Mouse (Mus musculus) thymus, adult 2 months (tissue): ENCODE results near the gene Vgll4. TPM values are rescaled to one million over a fixed set of nuclear protein-coding genes. Genes with fewer than 3 reads are reported as not detected.

Experiments used
- DNase-seq: peaks from one replicate; pipeline ENCODE4 v3.0.0; 2021
- H3K27ac ChIP-seq: fragments of 200-500 bp; 2 replicates; pipeline ENCODE4 v1.5.1; 2012; ENCODE audit warnings: low read length, control low read depth; ENCODE audit not compliant: control insufficient read depth, insufficient read depth
- H3K27me3 ChIP-seq: fragments of 200-500 bp; 2 replicates; pipeline ENCODE4 v1.6.1; 2012; ENCODE audit warnings: mild to moderate bottlenecking, low read length, moderate library complexity, mixed read lengths; ENCODE audit not compliant: control insufficient read depth, insufficient read depth
- H3K36me3 ChIP-seq: fragments of 200-500 bp; 2 replicates; pipeline ENCODE4 v1.6.1; 2012; ENCODE audit warnings: mild to moderate bottlenecking, low read length, moderate library complexity; ENCODE audit not compliant: control insufficient read depth, insufficient read depth
- H3K4me1 ChIP-seq: fragments of 200-500 bp; replicated peaks from 2 replicates; pipeline ENCODE4 v1.6.1; 2012; ENCODE audit warnings: low read length; ENCODE audit not compliant: control insufficient read depth, insufficient read depth
- H3K4me3 ChIP-seq: fragments of 200-500 bp; 2 replicates; pipeline ENCODE4 v1.5.1; 2012; ENCODE audit warnings: mild to moderate bottlenecking, low read length, control low read depth, moderate library complexity; ENCODE audit not compliant: control insufficient read depth, insufficient read depth
- CTCF ChIP-seq: fragments of 200-500 bp; IDR thresholded peaks from 2 replicates; pipeline ENCODE4 v1.5.1; 2012; ENCODE audit warnings: mild to moderate bottlenecking, control low read depth, low read length, moderate library complexity, borderline replicate concordance; ENCODE audit not compliant: control insufficient read depth, poor library complexity, insufficient read depth; ENCODE audit errors: extremely low read depth
- POLR2A ChIP-seq: fragments of 200-500 bp; IDR thresholded peaks from 2 replicates; pipeline ENCODE4 v1.6.1; 2012; ENCODE audit warnings: mild to moderate bottlenecking, low read length, control low read depth, moderate library complexity; ENCODE audit not compliant: control insufficient read depth, poor library complexity, insufficient read depth; ENCODE audit errors: extremely low read depth
- WGBS: fragments of 180-500 bp; shearing (Covaris S2); methylation state at CpG from one replicate; pipeline ENCODE4 v1.1.7; 2018; 5-methylcytosine and 5-hydroxymethylcytosine counted together
- polyA plus RNA-seq: library from polyadenylated mRNA; depleted of rRNA; stranded (reverse); fragments of >200 nt; gene quantifications from 2 replicates; pipeline ENCODE4 v1.2.3, GENCODE M21; 2012

Vgll4 gene
- polyA plus RNA-seq, 1 experiment = 107 TPM

GRCm38 (mm10) chr6:114996910-114997309, 27.1 kb upstream of the Vgll4 start:
- no peaks in the 10 kb centered on the region for H3K36me3 ChIP-seq
- H3K27me3 ChIP-seq = no peaks in the 10 kb centered on the region
- TF ChIP-seq POLR2A (no peak), CTCF (no peak)
- H3K4me1 ChIP-seq = no peaks in the 10 kb centered on the region
- no peak overlapping the region for H3K27ac ChIP-seq
- H3K4me3 ChIP-seq = no peak overlapping the region
- WGBS = 98% methylated on average over 5 of the region's 5 CpGs
- DNase-seq = no peak

GRCm38 (mm10) chr6:114994079-114994478, 24.3 kb upstream of the Vgll4 start:
- 97% methylated on average over 5 of the region's 5 CpGs for WGBS

GRCm38 (mm10) chr6:114993659-114994058, 23.9 kb upstream of the Vgll4 start:
- Histone ChIP-seq H3K36me3 (no peaks in the 10 kb centered on the region), H3K4me3 (no peak overlapping the region), H3K27ac (no peak overlapping the region), H3K4me1 (no peaks in the 10 kb centered on the region; the same call in 1 of the 2 replicates), H3K27me3 (no peaks in the 10 kb centered on the region)
- no peak for DNase-seq
- WGBS = 84% methylated on average over 8 of the region's 8 CpGs
- no peak for TF ChIP-seq POLR2A
- TF ChIP-seq CTCF = no peak

More at GRCm38 (mm10) chr6:114994079-114994478, 24.3 kb upstream of the Vgll4 start:
- TF ChIP-seq CTCF (no peak), POLR2A (no peak)
- Histone ChIP-seq H3K27ac (no peak overlapping the region), H3K4me1 (no peaks in the 10 kb centered on the region; the same call in 1 of the 2 replicates), H3K27me3 (no peaks in the 10 kb centered on the region), H3K4me3 (no peak overlapping the region), H3K36me3 (no peaks in the 10 kb centered on the region)
- no peak for DNase-seq

GRCm38 (mm10) chr6:114991909-114992308, 22.1 kb upstream of the Vgll4 start:
- Histone ChIP-seq H3K27me3 (no peaks in the 10 kb centered on the region), H3K4me1 (no peaks in the 10 kb centered on the region; the same call in 1 of the 2 replicates), H3K27ac (no peak overlapping the region), H3K4me3 (no peak overlapping the region), H3K36me3 (no peaks in the 10 kb centered on the region)
- no peak for TF ChIP-seq CTCF
- TF ChIP-seq POLR2A = no peak
- no peak for DNase-seq
- WGBS = 97% methylated on average over 4 of the region's 4 CpGs

- no peaks in the 10 kb centered on the region for H3K36me3 ChIP-seq
- no peaks in the 10 kb centered on the region; the same call in 1 of the 2 replicates for H3K4me1 ChIP-seq
- no peak for TF ChIP-seq POLR2A
- no peak for TF ChIP-seq CTCF
- H3K27ac ChIP-seq = no peak overlapping the region
- no peaks in the 10 kb centered on the region for H3K27me3 ChIP-seq
- DNase-seq = no peak
- no peak overlapping the region for H3K4me3 ChIP-seq
- 25% methylated on average over 3 of the region's 3 CpGs for WGBS
Observed at GRCm38 (mm10) chr6:114988619-114988980, 18.8 kb upstream of the Vgll4 start.

- no peak for DNase-seq
- 53% methylated on average over 7 of the region's 7 CpGs for WGBS
- Histone ChIP-seq H3K36me3 (no peaks in the 10 kb centered on the region), H3K4me1 (no peaks in the 10 kb centered on the region; the same call in 1 of the 2 replicates), H3K4me3 (no peak overlapping the region), H3K27ac (no peak overlapping the region; the same call in 1 of the 2 replicates), H3K27me3 (no peaks in the 10 kb centered on the region)
- TF ChIP-seq POLR2A (no peak), CTCF (no peak)
Observed at GRCm38 (mm10) chr6:114987966-114988618, 18.3 kb upstream of the Vgll4 start.

GRCm38 (mm10) chr6:114982671-114983070, 12.9 kb upstream of the Vgll4 start:
- TF ChIP-seq POLR2A (no peak), CTCF (no peak)
- Histone ChIP-seq H3K36me3 (no peaks in the 10 kb centered on the region), H3K4me1 (no peaks in the 10 kb centered on the region), H3K4me3 (no peak overlapping the region), H3K27ac (0 out of 2 replicates have a peak overlapping the region, but pooled peaks have one; percentile 6), H3K27me3 (no peaks in the 10 kb centered on the region)
- DNase-seq = no peak
- 82% methylated on average over 7 of the region's 7 CpGs for WGBS
